Comparison of ENCODE assay signal across 18 mouse cellular contexts in genomic region chr14:98834316-98834715, GRCm38 (mm10).
DNase-seq lines count a peak whose midpoint lies in the region; ATAC-seq lines count a peak whose summit lies in the region.
"Had no signal": no experiment of that assay in that cellular context is flagged by ENCODE, and none has a peak within 500 bp of the region (broad histone marks: within the 10 kb centered on the region; RNA-seq: fewer than 3 reads in every experiment).

No protein-coding gene starts in this region.

- no peak overlapping the region for H3K9ac ChIP-seq in forebrain, embryonic 13.5 days
- no peak overlapping the region for H3K9ac ChIP-seq in forebrain, embryonic 16.5 days (replicated peaks; ENCODE audit: low read depth, low read length)
- no peak overlapping the region for H3K9ac ChIP-seq in kidney, embryonic 16.5 days (replicated peaks; ENCODE audit: low read length)
- H3K9ac ChIP-seq in neural tube, embryonic 14.5 days (replicated peaks; ENCODE audit: low read depth, low read length), result no peak overlapping the region
- H3K9ac ChIP-seq in neural tube, embryonic 15.5 days (replicated peaks), result no peak overlapping the region
- H3K9ac ChIP-seq: embryonic facial prominence, embryonic 12.5 days; forebrain, embryonic 15.5 days had no signal

- no peaks in the 10 kb centered on the region for H3K36me3 ChIP-seq in forebrain, embryonic 13.5 days (ENCODE audit: poor library complexity, severe bottlenecking)
- no peaks in the 10 kb centered on the region for H3K36me3 ChIP-seq in forebrain, embryonic 16.5 days (ENCODE audit: control insufficient read depth, insufficient read depth)
- H3K36me3 ChIP-seq in kidney, embryonic 16.5 days (ENCODE audit: insufficient read depth, low read length), result no peaks in the 10 kb centered on the region
- no peaks in the 10 kb centered on the region for H3K36me3 ChIP-seq in neural tube, embryonic 14.5 days (ENCODE audit: control insufficient read depth, insufficient read depth, low read length)
- no peaks in the 10 kb centered on the region for H3K36me3 ChIP-seq in neural tube, embryonic 15.5 days
- H3K36me3 ChIP-seq: embryonic facial prominence, embryonic 10.5 days; embryonic facial prominence, embryonic 12.5 days; forebrain, embryonic 15.5 days had no signal

- DNase-seq in kidney, postnatal 14 days, result no peak
- DNase-seq in B cell, adult 2 months, result no peak
- DNase-seq: adrenal gland, adult 2 months; adrenal gland, postnatal 10 days; adrenal gland, postnatal 36 days; cerebellum, adult 11-12 months; cerebellum, adult 2 months; cerebellum, adult 9-10 months; cerebellum, postnatal 10 days; cerebellum, postnatal 25 days had no signal

- H3K4me2 ChIP-seq in forebrain, embryonic 13.5 days, result no peak overlapping the region
- H3K4me2 ChIP-seq in forebrain, embryonic 16.5 days (ENCODE audit: low read length), result no peak overlapping the region
- no peak overlapping the region for H3K4me2 ChIP-seq in kidney, embryonic 16.5 days (replicated peaks; ENCODE audit: low read depth, low read length)
- no peak overlapping the region for H3K4me2 ChIP-seq in neural tube, embryonic 14.5 days (ENCODE audit: low read depth, low read length)
- H3K4me2 ChIP-seq in neural tube, embryonic 15.5 days, result no peak overlapping the region
- H3K4me2 ChIP-seq: embryonic facial prominence, embryonic 12.5 days had no signal

- no peak overlapping the region for H3K27ac ChIP-seq in forebrain, embryonic 13.5 days
- no peak overlapping the region for H3K27ac ChIP-seq in forebrain, embryonic 16.5 days (ENCODE audit: low read length)
- no peak overlapping the region for H3K27ac ChIP-seq in kidney, embryonic 16.5 days (ENCODE audit: low read length)
- no peak overlapping the region for H3K27ac ChIP-seq in neural tube, embryonic 14.5 days (ENCODE audit: low read depth, low read length)
- H3K27ac ChIP-seq in neural tube, embryonic 15.5 days (replicated peaks), result no peak overlapping the region
- H3K27ac ChIP-seq: embryonic facial prominence, embryonic 10.5 days; embryonic facial prominence, embryonic 12.5 days; forebrain, embryonic 15.5 days had no signal

- H3K9me3 ChIP-seq in forebrain, embryonic 13.5 days (replicated peaks), result no peaks in the 10 kb centered on the region
- H3K9me3 ChIP-seq in forebrain, embryonic 16.5 days (ENCODE audit: control insufficient read depth, low read length), result no peaks in the 10 kb centered on the region
- no peaks in the 10 kb centered on the region for H3K9me3 ChIP-seq in kidney, embryonic 16.5 days (ENCODE audit: low read length)
- H3K9me3 ChIP-seq in neural tube, embryonic 14.5 days (ENCODE audit: control insufficient read depth, low read length), result no peaks in the 10 kb centered on the region
- no peaks in the 10 kb centered on the region for H3K9me3 ChIP-seq in neural tube, embryonic 15.5 days (replicated peaks)
- H3K9me3 ChIP-seq: embryonic facial prominence, embryonic 10.5 days; embryonic facial prominence, embryonic 12.5 days; forebrain, embryonic 15.5 days had no signal

- ATAC-seq in forebrain, embryonic 13.5 days, result peak; percentile 25; the same call in 1 of the 2 replicates
- ATAC-seq in forebrain, embryonic 16.5 days, result no peak
- ATAC-seq in kidney, embryonic 16.5 days (ENCODE audit: low FRiP score, low TSS enrichment), result peak; percentile 27; the same call in 1 of the 2 replicates
- 0 out of 2 replicates have a peak, but pooled peaks have one; percentile 22 for ATAC-seq in neural tube, embryonic 14.5 days (ENCODE audit: low read depth)
- no peak for ATAC-seq in neural tube, embryonic 15.5 days (ENCODE audit: low FRiP score)
- ATAC-seq: forebrain, embryonic 15.5 days had no signal

- 63% methylated on average over 5 of the region's 5 CpGs for WGBS in forebrain, embryonic 13.5 days
- 52% methylated on average over 5 of the region's 5 CpGs for WGBS in forebrain, embryonic 16.5 days
- 63% methylated on average over 5 of the region's 5 CpGs for WGBS in kidney, embryonic 16.5 days
- 59% methylated on average over 5 of the region's 5 CpGs for WGBS in neural tube, embryonic 14.5 days
- 59% methylated on average over 5 of the region's 5 CpGs for WGBS in neural tube, embryonic 15.5 days

- no peak overlapping the region for H3K4me3 ChIP-seq in forebrain, embryonic 13.5 days
- no peak overlapping the region for H3K4me3 ChIP-seq in forebrain, embryonic 16.5 days (replicated peaks; ENCODE audit: low read length)
- no peak overlapping the region for H3K4me3 ChIP-seq in kidney, embryonic 16.5 days (ENCODE audit: low read length)
- no peak overlapping the region for H3K4me3 ChIP-seq in neural tube, embryonic 14.5 days (ENCODE audit: low read depth, low read length)
- no peak overlapping the region for H3K4me3 ChIP-seq in neural tube, embryonic 15.5 days (replicated peaks)
- H3K4me3 ChIP-seq: embryonic facial prominence, embryonic 10.5 days; embryonic facial prominence, embryonic 12.5 days; forebrain, embryonic 15.5 days had no signal

- no peaks in the 10 kb centered on the region for H3K27me3 ChIP-seq in forebrain, embryonic 13.5 days
- H3K27me3 ChIP-seq in forebrain, embryonic 16.5 days (replicated peaks; ENCODE audit: control insufficient read depth, insufficient read depth, low read length), result peaks cover 5% of the 10 kb centered on the region
- no peaks in the 10 kb centered on the region for H3K27me3 ChIP-seq in kidney, embryonic 16.5 days (ENCODE audit: insufficient read depth, low read length)
- H3K27me3 ChIP-seq in neural tube, embryonic 14.5 days (ENCODE audit: control insufficient read depth, insufficient read depth, low read length), result no peaks in the 10 kb centered on the region
- no peaks in the 10 kb centered on the region for H3K27me3 ChIP-seq in neural tube, embryonic 15.5 days (replicated peaks)
- H3K27me3 ChIP-seq: embryonic facial prominence, embryonic 12.5 days had no signal

- H3K4me1 ChIP-seq in forebrain, embryonic 13.5 days, result peaks cover 25% of the 10 kb centered on the region
- H3K4me1 ChIP-seq in forebrain, embryonic 16.5 days (replicated peaks; ENCODE audit: control insufficient read depth, insufficient read depth, low read length), result peaks cover 2% of the 10 kb centered on the region; the same call in 1 of the 2 replicates
- peaks cover 11% of the 10 kb centered on the region for H3K4me1 ChIP-seq in kidney, embryonic 16.5 days (ENCODE audit: insufficient read depth, low read length)
- peaks cover 6% of the 10 kb centered on the region; the same call in 1 of the 2 replicates for H3K4me1 ChIP-seq in neural tube, embryonic 14.5 days (ENCODE audit: control insufficient read depth, insufficient read depth, low read length)
- peaks cover 13% of the 10 kb centered on the region for H3K4me1 ChIP-seq in neural tube, embryonic 15.5 days
- H3K4me1 ChIP-seq: embryonic facial prominence, embryonic 12.5 days had no signal

Comparison
In these comparisons a context has a peak if more than half of its experiments do, and no peak if none do; other contexts are left out.
1. ATAC-seq: peak in forebrain, embryonic 13.5 days (single experiment), kidney, embryonic 16.5 days (single experiment) and neural tube, embryonic 14.5 days (single experiment); none in forebrain, embryonic 16.5 days (single experiment) and neural tube, embryonic 15.5 days (single experiment).